Mouse (Mus musculus) MEL (cell line): ENCODE measurements around the gene 1700086D15Rik. TPM values are rescaled to one million over a fixed set of nuclear protein-coding genes. Genes with fewer than 3 reads are reported as not detected.

Experiments used
- DNase-seq: peaks from one replicate; pipeline ENCODE4 v3.0.0; 2011; ENCODE audit warnings: low read depth, low spot score
- H3K27ac ChIP-seq: 2 replicates; pipeline ENCODE4 v1.5.1; 2012; ENCODE audit warnings: low read depth, mild to moderate bottlenecking, control low read depth, low read length, moderate library complexity; ENCODE audit not compliant: control insufficient read depth
- H3K27me3 ChIP-seq, 2 experiments: fragments of 150-350 bp in 1 of 2; sonication (generic) in 1 of 2; 2 replicates each; pipeline ENCODE4 v1.6.1; 2012; ENCODE audit warnings: low read length in 2 of 2, mild to moderate bottlenecking in 2 of 2, improper control_type of control experiment in 1 of 2, moderate library complexity in 1 of 2; ENCODE audit not compliant: insufficient read depth in 2 of 2, control insufficient read depth in 1 of 2
- H3K36me3 ChIP-seq, 2 experiments: 2 replicates each; pipeline ENCODE4 v1.6.1; 2012 to 2014; ENCODE audit warnings: low read length in 2 of 2, improper control_type of control experiment in 1 of 2, inconsistent platforms in 1 of 2, mild to moderate bottlenecking in 1 of 2; ENCODE audit not compliant: insufficient read depth in 2 of 2, control insufficient read depth in 1 of 2
- H3K4me1 ChIP-seq, 2 experiments: fragments of 150-350 bp in 1 of 2; sonication (generic) in 1 of 2; 2 replicates each; pipeline ENCODE4 v1.6.1; 2012; ENCODE audit warnings: low read length in 2 of 2, improper control_type of control experiment in 1 of 2, mild to moderate bottlenecking in 1 of 2; ENCODE audit not compliant: insufficient read depth in 2 of 2, control insufficient read depth in 1 of 2
- H3K4me3 ChIP-seq, 2 experiments: fragments of 150-350 bp in 1 of 2; sonication (generic) in 1 of 2; 2 replicates each; pipeline ENCODE4 v1.5.1; 2012; ENCODE audit warnings: low read depth in 2 of 2, low read length in 2 of 2, mild to moderate bottlenecking in 2 of 2, moderate library complexity in 2 of 2, control low read depth in 1 of 2, improper control_type of control experiment in 1 of 2; ENCODE audit not compliant: control insufficient read depth in 1 of 2, insufficient read depth in 1 of 2
- H3K79me2 ChIP-seq: 2 replicates; pipeline ENCODE4 v1.6.1; 2012; ENCODE audit warnings: mild to moderate bottlenecking, low read length, moderate library complexity; ENCODE audit not compliant: control insufficient read depth, poor library complexity, insufficient read depth
- H3K9ac ChIP-seq: 2 replicates; pipeline ENCODE4 v1.6.1; 2012; ENCODE audit warnings: low read depth, mild to moderate bottlenecking, control low read depth, low read length, moderate library complexity; ENCODE audit not compliant: control insufficient read depth, poor library complexity, severe bottlenecking
- H3K9me3 ChIP-seq: fragments of 150-350 bp; sonication (generic); replicated peaks from 2 replicates; pipeline ENCODE4 v1.6.1; 2012; ENCODE audit warnings: mild to moderate bottlenecking, low read length, improper control_type of control experiment, moderate library complexity; ENCODE audit not compliant: insufficient read depth
- BHLHE40 ChIP-seq: IDR thresholded peaks from 2 replicates; pipeline ENCODE4 v1.6.1; 2012; ENCODE audit warnings: low read depth, mild to moderate bottlenecking, inconsistent platforms, low read length, improper control_type of control experiment, borderline replicate concordance
- CHD2 ChIP-seq: IDR thresholded peaks from 2 replicates; pipeline ENCODE4 v1.6.1; 2011; ENCODE audit warnings: low read length, improper control_type of control experiment
- CTCF ChIP-seq, 3 experiments: IDR thresholded peaks in 2 of 3; conservative IDR thresholded peaks in 1 of 3; 2 replicates each; pipeline ENCODE4 v1.5.1; 2011 to 2012; ENCODE audit warnings: low read length in 3 of 3, low read depth in 2 of 3, mild to moderate bottlenecking in 2 of 3, improper control_type of control experiment in 1 of 3, inconsistent platforms in 1 of 3, mixed read lengths in 1 of 3, moderate library complexity in 1 of 3; ENCODE audit not compliant: control insufficient read depth in 1 of 3, insufficient read depth in 1 of 3, poor library complexity in 1 of 3, severe bottlenecking in 1 of 3
- E2F4 ChIP-seq: IDR thresholded peaks from 2 replicates; pipeline ENCODE4 v1.6.1; 2011; ENCODE audit warnings: low read depth, low read length, improper control_type of control experiment, borderline replicate concordance
- ELF1 ChIP-seq: IDR thresholded peaks from 2 replicates; pipeline ENCODE4 v1.6.1; 2014; ENCODE audit warnings: low read depth, mild to moderate bottlenecking, inconsistent platforms, low read length, improper control_type of control experiment, moderate library complexity
- EP300 ChIP-seq, 2 experiments: IDR thresholded peaks; 2 replicates each; pipeline ENCODE4 v1.6.1; 2011; ENCODE audit warnings: improper control_type of control experiment in 2 of 2, low read length in 2 of 2, low read depth in 1 of 2, mild to moderate bottlenecking in 1 of 2
- ETS1 ChIP-seq: IDR thresholded peaks from 2 replicates; pipeline ENCODE4 v1.6.1; 2012; ENCODE audit warnings: low read depth, mild to moderate bottlenecking, inconsistent platforms, low read length, improper control_type of control experiment, moderate library complexity
- KAT2A ChIP-seq: conservative IDR thresholded peaks from 2 replicates; pipeline ENCODE4 v1.6.1; 2012; ENCODE audit warnings: low read depth, low read length, improper control_type of control experiment, inconsistent platforms
- MAFK ChIP-seq: IDR thresholded peaks from 2 replicates; pipeline ENCODE4 v1.6.1; 2011; ENCODE audit warnings: low read depth, mild to moderate bottlenecking, low read length, improper control_type of control experiment, borderline replicate concordance
- MAX ChIP-seq: IDR thresholded peaks from 2 replicates; pipeline ENCODE4 v1.6.1; 2011; ENCODE audit warnings: low read length, improper control_type of control experiment
- MAZ ChIP-seq: IDR thresholded peaks from 2 replicates; pipeline ENCODE4 v1.6.1; 2012; ENCODE audit warnings: low read depth, mild to moderate bottlenecking, inconsistent platforms, low read length, improper control_type of control experiment
- NRF1 ChIP-seq: IDR thresholded peaks from 2 replicates; pipeline ENCODE4 v1.6.1; 2014; ENCODE audit warnings: low read depth, mild to moderate bottlenecking, inconsistent platforms, low read length, improper control_type of control experiment, moderate library complexity; ENCODE audit not compliant: poor library complexity, insufficient read depth, severe bottlenecking
- POLR2A ChIP-seq, 2 experiments: IDR thresholded peaks; 2 replicates each; pipeline ENCODE4 v1.6.1; 2011 to 2012; ENCODE audit warnings: low read length in 2 of 2, mild to moderate bottlenecking in 2 of 2, control low read depth in 1 of 2, improper control_type of control experiment in 1 of 2, low read depth in 1 of 2, moderate library complexity in 1 of 2; ENCODE audit not compliant: control insufficient read depth in 1 of 2, insufficient read depth in 1 of 2, poor library complexity in 1 of 2
- RCOR1 ChIP-seq: IDR thresholded peaks from 2 replicates; pipeline ENCODE4 v1.6.1; 2012; ENCODE audit warnings: low read depth, mild to moderate bottlenecking, inconsistent platforms, low read length, improper control_type of control experiment
- SIN3A ChIP-seq: IDR thresholded peaks from 2 replicates; pipeline ENCODE4 v1.6.1; 2012; ENCODE audit warnings: low read length, improper control_type of control experiment, inconsistent platforms
- SMC3 ChIP-seq: IDR thresholded peaks from 2 replicates; pipeline ENCODE4 v1.6.1; 2011; ENCODE audit warnings: low read depth, low read length, improper control_type of control experiment
- TCF12 ChIP-seq: IDR thresholded peaks from 2 replicates; pipeline ENCODE4 v1.6.1; 2014; ENCODE audit warnings: low read depth, mild to moderate bottlenecking, inconsistent platforms, low read length, improper control_type of control experiment, moderate library complexity
- ZC3H11A ChIP-seq: IDR thresholded peaks from 2 replicates; pipeline ENCODE4 v1.6.1; 2012; ENCODE audit warnings: low read depth, mild to moderate bottlenecking, inconsistent platforms, low read length, improper control_type of control experiment
- ZKSCAN1 ChIP-seq: IDR thresholded peaks from 2 replicates; pipeline ENCODE4 v1.6.1; 2012; ENCODE audit warnings: low read depth, mild to moderate bottlenecking, inconsistent platforms, low read length, improper control_type of control experiment, moderate library complexity
- ZMIZ1 ChIP-seq: IDR thresholded peaks from 2 replicates; pipeline ENCODE4 v1.6.1; 2012; ENCODE audit warnings: low read depth, mild to moderate bottlenecking, inconsistent platforms, low read length, improper control_type of control experiment, moderate library complexity
- polyA plus RNA-seq, 2 experiments: library from polyadenylated mRNA; stranded (reverse) in 1 of 2; unstranded in 1 of 2; fragments of >175 nt in 1 of 2; fragments of >200 nt in 1 of 2; gene quantifications; 2 replicates each; pipeline versions ENCODE4 v1.2.1 to v1.2.4; 2012; ENCODE audit warnings: low replicate concordance in 2 of 2, low read depth in 1 of 2; ENCODE audit not compliant: insufficient read length in 2 of 2, insufficient read depth in 1 of 2, missing spikeins in 1 of 2
- total RNA-seq: library from RNA; depleted of rRNA; stranded (reverse); fragments of 300-350 nt; gene quantifications from 2 replicates; pipeline ENCODE4 v1.2.3, GENCODE M21; 2012

1700086D15Rik gene
- total and polyA plus RNA-seq, 3 experiments = not detected

- TF ChIP-seq POLR2A (IDR thresholded peaks at IDR 0.05; ENCODE audit: control insufficient read depth in 1 of 2, insufficient read depth in 1 of 2, low read depth in 1 of 2, low read length in 2 of 2, poor library complexity in 1 of 2) = no peak
- TF ChIP-seq BHLHE40 = no peak
- no peak for TF ChIP-seq ZC3H11A
- TF ChIP-seq MAX = no peak
- TF ChIP-seq RCOR1 = no peak
- no peak for TF ChIP-seq ETS1
- no peak for TF ChIP-seq ZKSCAN1
- no peak for TF ChIP-seq NRF1
- TF ChIP-seq KAT2A = no peak
- TF ChIP-seq SMC3 = no peak
- TF ChIP-seq EP300 (IDR thresholded peaks at IDR 0.05; ENCODE audit: low read depth in 1 of 2, low read length in 2 of 2) = no peak
- TF ChIP-seq E2F4 = no peak
- no peak for TF ChIP-seq CTCF (IDR thresholded peaks at IDR 0.05 in 2 of 3, conservative IDR thresholded peaks at IDR 0.05 in 1 of 3; ENCODE audit: control insufficient read depth in 1 of 3, insufficient read depth in 1 of 3, low read depth in 2 of 3, low read length in 3 of 3, poor library complexity in 1 of 3, severe bottlenecking in 1 of 3)
- TF ChIP-seq SIN3A = no peak
- no peak for TF ChIP-seq ELF1
- TF ChIP-seq CHD2 = no peak
These were observed 24.4 kb downstream of the 1700086D15Rik start for GRCm38 (mm10) chr11:65135251-65135739.

GRCm38 (mm10) chr11:65133661-65134060 lies 26.0 kb downstream of the 1700086D15Rik start:
- H3K79me2 ChIP-seq = no peaks in the 10 kb centered on the region
- no peaks in the 10 kb centered on the region for H3K9me3 ChIP-seq
- H3K4me1 ChIP-seq = no peaks in the 10 kb centered on the region
- TF ChIP-seq E2F4 (no peak), TCF12 (no peak), POLR2A (IDR thresholded peaks at IDR 0.05; ENCODE audit: control insufficient read depth in 1 of 2, insufficient read depth in 1 of 2, low read depth in 1 of 2, low read length in 2 of 2, poor library complexity in 1 of 2) (no peak), ETS1 (no peak), MAZ (no peak), MAX (no peak), MAFK (no peak), CTCF (IDR thresholded peaks at IDR 0.05 in 2 of 3, conservative IDR thresholded peaks at IDR 0.05 in 1 of 3; ENCODE audit: control insufficient read depth in 1 of 3, insufficient read depth in 1 of 3, low read depth in 2 of 3, low read length in 3 of 3, poor library complexity in 1 of 3, severe bottlenecking in 1 of 3) (no peak), ZMIZ1 (no peak)
- H3K27me3 ChIP-seq = no peaks in the 10 kb centered on the region
- H3K36me3 ChIP-seq = no peaks in the 10 kb centered on the region
- no peak for DNase-seq
- no peak overlapping the region for H3K9ac ChIP-seq
- H3K27ac ChIP-seq = no peak overlapping the region
- no peak overlapping the region for H3K4me3 ChIP-seq

More at GRCm38 (mm10) chr11:65135251-65135739, 24.4 kb downstream of the 1700086D15Rik start:
- no peak overlapping the region for H3K27ac ChIP-seq
- H3K4me1 ChIP-seq = no peaks in the 10 kb centered on the region
- H3K9me3 ChIP-seq = no peaks in the 10 kb centered on the region
- no peak overlapping the region for H3K4me3 ChIP-seq
- no peaks in the 10 kb centered on the region for H3K79me2 ChIP-seq
- no peak for DNase-seq
- H3K27me3 ChIP-seq = no peaks in the 10 kb centered on the region
- no peaks in the 10 kb centered on the region for H3K36me3 ChIP-seq
- no peak overlapping the region for H3K9ac ChIP-seq
